Mouse (Mus musculus) stomach, postnatal 0 days (tissue): Measurements from ENCODE around the gene Trat1. TPM values are rescaled to one million over a fixed set of nuclear protein-coding genes. Genes with fewer than 3 reads are reported as not detected.

ENCODE experiments used
- ATAC-seq: fragments of 200-750 bp; cut with Nextera tagmentation; 2 replicates; pipeline ENCODE4 v1.8.0; 2017; ENCODE audit not compliant: low FRiP score, low TSS enrichment
- DNase-seq: peaks from one replicate; pipeline ENCODE4 v3.0.0-alpha.2; 2016; ENCODE audit warnings: low spot score
- H3K27ac ChIP-seq: fragments of 300-500 bp; sonication (generic); replicated peaks from 2 replicates; pipeline ENCODE4 v1.5.1; 2014; ENCODE audit warnings: mild to moderate bottlenecking, control low read depth
- H3K27me3 ChIP-seq: fragments of 300-500 bp; sonication (generic); 2 replicates; pipeline ENCODE4 v1.6.1; 2014; ENCODE audit warnings: low read length; ENCODE audit not compliant: control insufficient read depth, insufficient read depth
- H3K36me3 ChIP-seq: fragments of 300-500 bp; sonication (generic); 2 replicates; pipeline ENCODE4 v1.6.1; 2014; ENCODE audit warnings: low read length, mixed read lengths; ENCODE audit not compliant: control insufficient read depth, insufficient read depth
- H3K4me1 ChIP-seq: fragments of 300-500 bp; sonication (generic); replicated peaks from 2 replicates; pipeline ENCODE4 v1.6.1; 2014; ENCODE audit warnings: antibody characterized with exemption; ENCODE audit not compliant: control insufficient read depth, insufficient read depth
- H3K4me2 ChIP-seq: fragments of 300-500 bp; sonication (generic); replicated peaks from 2 replicates; pipeline ENCODE4 v1.6.1; 2014; ENCODE audit warnings: low read depth, mild to moderate bottlenecking, control low read depth, moderate library complexity
- H3K4me3 ChIP-seq: fragments of 300-500 bp; sonication (generic); 2 replicates; pipeline ENCODE4 v1.5.1; 2014; ENCODE audit warnings: low read depth, low read length, control low read depth
- H3K9ac ChIP-seq: fragments of 300-500 bp; sonication (generic); 2 replicates; pipeline ENCODE4 v1.6.1; 2014; ENCODE audit warnings: mild to moderate bottlenecking, low read length, control low read depth, mixed read lengths
- H3K9me3 ChIP-seq: fragments of 300-500 bp; sonication (generic); 2 replicates; pipeline ENCODE4 v1.6.1; 2016; ENCODE audit warnings: low read length; ENCODE audit not compliant: control insufficient read depth
- CTCF ChIP-seq: IDR thresholded peaks from 2 replicates; pipeline ENCODE4 v1.5.1; 2016; ENCODE audit warnings: antibody characterized with exemption, low read depth, mild to moderate bottlenecking, moderate library complexity
- EP300 ChIP-seq: optimal IDR thresholded peaks from 2 replicates; pipeline ENCODE3; 2016; ENCODE audit warnings: antibody characterized with exemption
- WGBS: fragments of 180-500 bp; shearing (Covaris S2); extraction: QIAGEN DNeasy Blood & Tissue Kit; methylation state at CpG from one replicate; pipeline ENCODE4 v1.1.7; 2014; 5-methylcytosine and 5-hydroxymethylcytosine counted together
- polyA plus RNA-seq: library from polyadenylated mRNA; unstranded; fragments of >200 nt; fragmentation: Nextera tagmentation; extraction: Ambion mirVana; gene quantifications from 2 replicates; pipeline ENCODE4 v1.2.1, GENCODE M21; 2015

Trat1 gene
- polyA plus RNA-seq, result 0.06 TPM in 1 of 2 replicates, not detected in the other

- no peaks in the 10 kb centered on the region for H3K36me3 ChIP-seq
- H3K9me3 ChIP-seq, result no peaks in the 10 kb centered on the region
- no peaks in the 10 kb centered on the region for H3K27me3 ChIP-seq
- 62% methylated on average over 3 of the region's 3 CpGs for WGBS
- H3K4me2 ChIP-seq, result no peak within 1 kb of the TSS
- ATAC-seq (no peak), DNase-seq (no peak)
- TF ChIP-seq CTCF (no peak), EP300 (no peak)
- H3K4me3 ChIP-seq, result no peak within 1 kb of the TSS
- no peaks in the 10 kb centered on the region for H3K4me1 ChIP-seq
- no peak within 1 kb of the TSS for H3K27ac ChIP-seq
- no peak within 1 kb of the TSS for H3K9ac ChIP-seq
These were observed at the start of gene Trat1 for GRCm38 (mm10) chr16:48771971-48772445. TSS of gene Trat1 (minus strand) at chr16:48772021.

GRCm38 (mm10) chr16:48818524-48818923 is 46.7 kb upstream of the Trat1 start:
- DNase-seq (no peak), ATAC-seq (no peak)
- Histone ChIP-seq H3K4me3 (no peak overlapping the region), H3K9ac (no peak overlapping the region), H3K4me1 (no peaks in the 10 kb centered on the region), H3K9me3 (no peaks in the 10 kb centered on the region), H3K36me3 (no peaks in the 10 kb centered on the region), H3K27me3 (no peaks in the 10 kb centered on the region), H3K27ac (no peak overlapping the region), H3K4me2 (no peak overlapping the region)
- 94% methylated on average over 6 of the region's 6 CpGs for WGBS
- TF ChIP-seq CTCF (no peak), EP300 (no peak)

GRCm38 (mm10) chr16:48816695-48817094 is 44.9 kb upstream of the Trat1 start, which contains the start of gene Retnlb:
TSS of gene Retnlb (plus strand) at chr16:48816856.
- Histone ChIP-seq H3K36me3 (no peaks in the 10 kb centered on the region), H3K9me3 (no peaks in the 10 kb centered on the region), H3K4me3 (no peak within 1 kb of the TSS), H3K9ac (no peak within 1 kb of the TSS), H3K4me2 (no peak within 1 kb of the TSS), H3K27me3 (no peaks in the 10 kb centered on the region), H3K27ac (no peak within 1 kb of the TSS), H3K4me1 (no peaks in the 10 kb centered on the region)
- ATAC-seq (no peak), DNase-seq (no peak)
- 86% methylated on average over 2 of the region's 2 CpGs for WGBS
- TF ChIP-seq EP300, result no peak
- no peak for TF ChIP-seq CTCF

- TF ChIP-seq CTCF (no peak), EP300 (no peak)
- WGBS, result 38% methylated on average over 7 of the region's 7 CpGs
These were observed 40.1 kb upstream of the Trat1 start for GRCm38 (mm10) chr16:48811881-48812436.

GRCm38 (mm10) chr16:48809374-48809773 is 37.6 kb upstream of the Trat1 start:
- H3K9me3 ChIP-seq, result no peaks in the 10 kb centered on the region
- no peaks in the 10 kb centered on the region for H3K4me1 ChIP-seq
- TF ChIP-seq CTCF (peak; percentile 39; the same call in 1 of the 2 replicates), EP300 (no peak)
- 52% methylated on average over 2 of the region's 2 CpGs for WGBS
- no peak for ATAC-seq
- H3K36me3 ChIP-seq, result no peaks in the 10 kb centered on the region
- DNase-seq, result no peak
- no peak overlapping the region for H3K27ac ChIP-seq
- H3K27me3 ChIP-seq, result no peaks in the 10 kb centered on the region
- H3K9ac ChIP-seq, result no peak overlapping the region
- H3K4me3 ChIP-seq, result no peak overlapping the region
- no peak overlapping the region for H3K4me2 ChIP-seq

More at GRCm38 (mm10) chr16:48811881-48812436, 40.1 kb upstream of the Trat1 start:
- H3K4me3 ChIP-seq, result no peak overlapping the region
- H3K9me3 ChIP-seq, result no peaks in the 10 kb centered on the region
- H3K4me1 ChIP-seq, result no peaks in the 10 kb centered on the region
- H3K4me2 ChIP-seq, result no peak overlapping the region
- no peak for ATAC-seq
- no peak overlapping the region for H3K9ac ChIP-seq
- peak; percentile 21 for DNase-seq
- no peak overlapping the region for H3K27ac ChIP-seq
- H3K27me3 ChIP-seq, result no peaks in the 10 kb centered on the region
- H3K36me3 ChIP-seq, result no peaks in the 10 kb centered on the region

- no peak overlapping the region for H3K27ac ChIP-seq
- ATAC-seq, result no peak
These were observed 34.7 kb upstream of the Trat1 start for GRCm38 (mm10) chr16:48806521-48806920.

More at GRCm38 (mm10) chr16:48806521-48806920, 34.7 kb upstream of the Trat1 start:
- Histone ChIP-seq H3K9ac (no peak overlapping the region), H3K36me3 (no peaks in the 10 kb centered on the region), H3K4me2 (no peak overlapping the region), H3K9me3 (no peaks in the 10 kb centered on the region), H3K27me3 (no peaks in the 10 kb centered on the region), H3K4me1 (no peaks in the 10 kb centered on the region), H3K4me3 (no peak overlapping the region)
- WGBS, result 82% methylated on average over 1 of the region's 1 CpGs
- DNase-seq, result no peak
- TF ChIP-seq EP300, result no peak
- no peak for TF ChIP-seq CTCF
